Mouse (Mus musculus): ENCODE data around the gene Edem1.

The Edem1 gene

GRCm38 (mm10) chr6:108871251-108871650 lies 42.8 kb downstream of the Edem1 start:
- DNase-seq (ENCODE audit: low read depth, low spot score): no peak

GRCm38 (mm10) chr6:108875344-108875743 lies 46.9 kb downstream of the Edem1 start:
- no peak for DNase-seq (ENCODE audit: low read depth, low spot score)

GRCm38 (mm10) chr6:108876052-108876451 lies 47.6 kb downstream of the Edem1 start:
- no peak for DNase-seq (ENCODE audit: low read depth, low spot score)

- DNase-seq (ENCODE audit: low read depth, low spot score): no peak
Observed at GRCm38 (mm10) chr6:108876486-108876885, 48.0 kb downstream of the Edem1 start.

- DNase-seq (ENCODE audit: low read depth, low spot score): no peak
Observed at GRCm38 (mm10) chr6:108880368-108881013, 52.0 kb downstream of the Edem1 start.

- no peak for DNase-seq (ENCODE audit: low read depth, low spot score)
Observed at GRCm38 (mm10) chr6:108881074-108881473, 52.6 kb downstream of the Edem1 start.

GRCm38 (mm10) chr6:108883826-108884225 lies 55.4 kb downstream of the Edem1 start:
- no peak for DNase-seq (ENCODE audit: low read depth, low spot score)

- no peak for DNase-seq (ENCODE audit: low read depth, low spot score)
Observed at GRCm38 (mm10) chr6:108884603-108885002, 56.2 kb downstream of the Edem1 start.

- no peak for DNase-seq (ENCODE audit: low read depth, low spot score)
Observed at GRCm38 (mm10) chr6:108886346-108886745, 57.9 kb downstream of the Edem1 start.

GRCm38 (mm10) chr6:108892589-108892988 lies 64.1 kb downstream of the Edem1 start:
- DNase-seq (ENCODE audit: low read depth, low spot score): no peak

GRCm38 (mm10) chr6:108895129-108895528 lies 66.7 kb downstream of the Edem1 start:
- no peak for DNase-seq (ENCODE audit: low read depth, low spot score)

- no peak for DNase-seq (ENCODE audit: low read depth, low spot score)
Observed at GRCm38 (mm10) chr6:108895976-108896375, 67.5 kb downstream of the Edem1 start.

- no peak for DNase-seq (ENCODE audit: low read depth, low spot score)
Observed at GRCm38 (mm10) chr6:108896525-108897087, 68.2 kb downstream of the Edem1 start.

- DNase-seq (ENCODE audit: low read depth, low spot score): no peak
Observed at GRCm38 (mm10) chr6:108899231-108899630, 70.8 kb downstream of the Edem1 start.

GRCm38 (mm10) chr6:108902124-108902523 lies 73.7 kb downstream of the Edem1 start:
- no peak for DNase-seq (ENCODE audit: low read depth, low spot score)

- DNase-seq (ENCODE audit: low read depth, low spot score): no peak
Observed at GRCm38 (mm10) chr6:108903280-108903679, 74.8 kb downstream of the Edem1 start.

GRCm38 (mm10) chr6:108906539-108906938 lies 78.1 kb downstream of the Edem1 start:
- no peak for DNase-seq (ENCODE audit: low read depth, low spot score)
